Mouse (Mus musculus): ENCODE results near the gene Zfp277.

Gene Zfp277

DNA sequence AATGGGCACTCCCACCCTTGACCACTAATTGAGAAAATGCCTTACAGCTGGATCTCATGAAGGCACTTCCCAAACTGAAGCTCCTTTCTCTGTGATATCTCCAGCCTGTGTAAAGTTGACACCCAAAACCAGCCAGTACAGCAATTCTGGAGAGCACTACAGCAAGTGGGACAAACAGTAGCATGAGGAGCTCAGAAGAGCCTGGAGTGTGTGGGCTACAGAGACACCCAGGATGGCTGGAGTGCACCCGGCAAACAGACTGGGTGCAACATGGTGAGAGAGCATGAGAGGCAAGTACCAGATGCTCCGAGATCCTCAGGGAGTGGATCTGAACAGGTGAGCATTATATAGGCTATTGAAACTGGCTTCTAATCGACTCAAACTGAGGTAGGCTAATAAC is 93.8 kb downstream of the Zfp277 start:
- no peak for DNase-seq (ENCODE audit: low spot score)

DNA sequence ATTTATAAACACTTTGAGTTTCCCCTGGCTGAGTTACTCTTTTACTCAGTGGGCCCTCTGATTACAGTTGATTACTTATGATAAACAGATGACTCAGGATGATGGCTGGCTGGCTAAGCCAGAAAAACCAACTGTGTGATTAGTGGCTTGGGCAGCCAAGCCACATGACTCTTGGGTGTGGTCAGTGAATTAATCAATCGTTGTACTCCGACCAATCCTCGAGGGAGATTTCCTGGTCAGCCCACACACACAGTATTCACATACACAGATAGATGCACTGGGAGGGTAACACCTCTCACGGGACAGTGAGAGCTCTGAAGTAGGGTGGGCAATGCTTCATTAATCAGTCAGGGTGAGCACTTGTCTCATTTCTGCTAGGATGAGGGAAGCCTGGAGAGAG is 97.5 kb downstream of the Zfp277 start:
- no peak for DNase-seq (ENCODE audit: low spot score)

DNA sequence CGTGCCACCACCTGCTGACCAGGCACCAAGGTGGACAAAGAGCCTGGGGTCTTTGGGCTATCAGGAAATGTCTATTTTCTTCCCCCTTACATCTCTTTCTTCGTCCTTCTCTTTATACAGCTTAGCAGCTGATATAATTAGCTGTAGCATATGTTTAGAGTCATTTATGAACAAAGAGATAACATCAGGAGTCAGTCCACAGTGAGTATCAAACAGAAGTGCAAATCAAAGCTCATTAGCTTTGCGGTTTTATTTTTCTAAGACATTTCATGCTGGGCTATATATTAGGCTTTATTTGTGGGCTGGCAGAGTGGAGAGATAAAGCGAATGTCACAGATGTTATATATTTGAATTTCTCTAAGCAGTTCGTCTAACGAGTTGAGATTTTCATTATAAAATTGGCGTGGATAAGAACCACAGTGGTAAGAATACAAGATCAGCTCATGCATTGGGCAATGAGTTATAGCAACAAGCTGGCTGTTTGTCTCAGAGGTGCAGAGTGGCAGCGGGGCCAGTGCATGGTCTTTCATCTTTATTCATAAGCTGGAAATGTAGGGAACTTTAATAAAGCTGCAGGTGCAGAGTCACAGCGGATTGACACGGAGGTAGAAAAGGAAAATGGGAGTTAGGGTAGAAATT is 98.5 kb downstream of the Zfp277 start:
- no peak for DNase-seq (ENCODE audit: low spot score)

DNA sequence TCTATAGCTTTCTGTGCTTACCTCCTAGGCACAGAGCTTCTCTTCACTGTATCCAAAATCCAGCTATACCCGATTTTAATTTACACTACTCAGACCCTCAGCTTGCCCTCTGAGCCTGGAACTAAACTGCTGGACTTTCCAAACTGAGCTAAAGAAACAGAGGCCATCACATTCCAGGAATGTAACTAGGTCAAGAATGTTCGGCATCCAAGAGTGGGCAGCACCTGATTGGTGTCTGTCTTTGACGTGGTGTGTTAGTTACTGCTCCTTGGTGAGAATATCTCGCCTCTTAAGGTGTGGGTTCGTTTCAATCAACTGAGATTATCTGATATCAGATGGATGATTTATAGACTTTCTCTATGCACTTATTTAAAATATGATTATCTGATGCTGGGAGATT is 104.3 kb downstream of the Zfp277 start:
- DNase-seq (ENCODE audit: low spot score) = no peak

DNA sequence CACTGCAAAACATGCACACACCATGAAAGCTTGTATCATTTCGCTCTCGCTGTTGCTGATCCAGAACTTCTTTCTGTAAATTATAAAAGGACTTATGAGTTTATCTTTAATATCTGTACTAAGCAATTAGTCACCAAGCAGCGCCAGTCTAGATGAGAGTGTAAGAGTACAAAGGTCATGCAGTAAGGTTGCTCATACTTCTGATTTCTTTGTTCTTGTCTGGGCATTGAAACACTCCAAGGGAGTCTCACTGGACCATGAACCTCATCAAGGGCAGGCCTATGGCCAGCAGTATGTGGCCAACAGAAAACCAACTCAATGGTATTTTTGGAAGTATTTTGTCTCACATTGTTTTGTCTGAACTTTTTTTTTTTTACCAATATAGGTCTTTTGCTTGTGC is 110.4 kb downstream of the Zfp277 start:
- DNase-seq (ENCODE audit: low spot score) = no peak

DNA sequence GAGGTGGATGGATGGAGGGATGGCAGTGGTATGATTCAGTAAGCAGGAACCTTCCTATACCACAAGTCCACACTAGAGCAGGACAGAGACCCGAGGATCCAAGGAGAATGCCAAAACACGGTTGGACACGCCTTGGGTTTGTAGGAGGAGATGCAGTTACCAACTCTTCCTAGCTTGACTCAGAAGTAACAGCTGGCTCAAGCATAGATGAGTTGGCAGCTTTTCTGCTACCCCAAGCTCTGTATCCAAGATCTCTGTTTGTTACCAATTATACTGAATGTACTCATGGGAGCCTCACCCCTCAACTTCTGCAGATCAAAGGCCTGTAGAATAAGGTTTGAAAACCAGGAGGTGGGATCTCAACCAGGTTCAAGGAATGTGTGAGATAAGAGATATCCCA is 114.2 kb downstream of the Zfp277 start:
- no peak for DNase-seq (ENCODE audit: low spot score)

DNA sequence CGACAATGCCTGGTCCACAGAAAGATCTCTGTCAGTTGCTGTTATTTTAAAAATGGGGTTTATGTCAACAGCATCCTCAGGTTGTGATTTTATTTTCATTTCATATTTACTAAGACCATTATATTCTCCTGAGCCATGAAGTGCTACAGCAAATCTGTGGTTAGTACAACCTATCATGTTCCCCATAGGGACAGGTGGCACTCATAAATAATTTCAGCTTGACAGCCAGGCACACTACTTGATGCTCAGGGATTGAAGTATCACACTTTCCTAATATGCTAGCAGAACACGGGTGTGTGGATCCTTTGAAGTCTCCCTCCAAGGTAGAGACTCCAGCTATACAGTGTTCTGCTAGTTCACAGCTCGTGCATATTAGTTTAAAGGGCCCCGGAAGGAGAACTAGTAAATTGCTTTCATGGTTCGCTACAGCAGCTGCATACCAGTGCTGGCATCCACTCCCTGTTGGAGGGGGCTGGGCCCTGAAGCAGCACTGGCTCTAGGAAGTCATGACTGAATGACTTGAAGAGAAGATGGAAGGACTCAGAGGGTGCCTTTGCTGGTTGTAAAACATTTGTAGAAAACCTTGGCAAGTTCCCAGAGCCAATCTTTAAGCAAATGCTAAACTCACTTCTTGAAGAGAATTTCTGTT is 118.6 kb downstream of the Zfp277 start:
- DNase-seq (ENCODE audit: low spot score) = no peak

DNA sequence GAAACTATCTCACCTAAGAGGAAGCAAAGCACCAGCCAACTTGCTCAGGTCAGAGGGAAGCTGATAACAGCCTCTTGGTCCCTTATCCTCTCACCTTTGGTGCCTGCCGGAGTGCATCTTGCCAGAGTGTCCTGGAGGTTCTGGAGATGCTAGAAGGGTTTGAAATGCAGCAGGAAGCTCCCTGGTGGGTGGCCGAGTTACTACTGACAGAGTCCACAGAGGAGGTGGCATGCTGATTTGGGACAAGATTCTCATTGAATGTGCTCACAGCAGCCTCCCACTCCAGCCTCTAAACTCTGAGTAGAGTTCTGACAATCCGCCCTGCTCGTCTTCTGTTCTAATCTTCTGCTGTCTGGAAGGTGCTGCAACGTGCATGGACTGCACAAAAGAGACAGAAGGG is 120.1 kb downstream of the Zfp277 start:
- DNase-seq (ENCODE audit: low spot score) = no peak

DNA sequence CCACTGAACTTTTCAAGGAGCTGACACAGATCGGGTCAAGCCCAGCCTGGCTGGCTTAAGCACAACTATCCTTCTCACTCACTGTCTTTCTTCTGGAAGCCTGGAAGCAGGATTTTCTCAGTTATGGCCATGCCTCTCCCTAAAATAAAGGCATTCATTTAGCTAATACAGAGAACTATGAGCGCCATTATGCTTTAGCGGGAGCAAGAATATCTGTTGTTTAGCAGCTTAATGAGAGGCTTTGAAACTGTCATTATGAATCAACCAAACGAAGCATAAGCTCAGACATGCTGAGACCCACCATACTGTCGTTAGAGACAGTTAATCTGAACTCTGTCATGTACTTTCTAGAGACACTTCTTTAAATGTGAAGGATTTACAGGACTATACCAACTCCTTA is 120.9 kb downstream of the Zfp277 start:
- DNase-seq (ENCODE audit: low spot score) = no peak

DNA sequence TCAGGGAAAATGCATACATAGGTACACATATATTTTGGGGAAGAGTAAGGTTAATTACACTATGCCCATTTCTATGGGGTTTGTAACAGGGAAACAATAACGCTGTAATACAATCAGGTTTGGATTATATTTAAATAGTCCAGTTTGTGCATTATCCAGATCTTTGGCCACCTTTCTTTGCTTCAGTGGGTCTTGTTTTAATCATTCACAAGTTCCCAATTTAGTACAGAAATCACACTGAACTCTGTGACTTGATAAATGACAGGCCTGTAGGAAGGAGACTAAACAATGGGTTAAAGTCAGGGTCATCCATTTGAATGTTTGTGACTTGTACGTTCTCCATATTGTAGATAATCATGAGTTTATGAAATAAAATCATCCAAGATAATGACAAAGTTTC is 130.6 kb downstream of the Zfp277 start:
- DNase-seq (ENCODE audit: low spot score) = no peak

DNA sequence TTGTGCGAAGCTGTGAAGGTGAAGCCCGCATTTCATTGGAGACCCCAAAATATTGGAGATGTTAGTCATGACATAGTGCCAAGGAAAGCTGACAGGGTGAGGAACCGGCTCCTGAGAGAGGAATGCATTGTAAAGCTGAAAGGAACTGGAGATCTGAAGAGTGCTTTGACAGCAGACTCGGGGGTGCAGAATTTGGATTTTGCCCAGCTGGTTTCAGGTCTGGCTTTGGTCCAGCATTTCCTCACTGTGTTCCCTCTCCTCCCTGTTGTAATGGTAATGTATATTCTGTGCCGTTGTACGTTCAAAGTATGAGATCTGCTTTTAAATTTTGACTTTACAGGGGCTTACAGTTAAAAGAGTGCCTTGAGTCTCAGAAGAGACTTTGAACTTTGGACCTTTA is 141.7 kb downstream of the Zfp277 start:
- no peak for DNase-seq (ENCODE audit: low spot score)

DNA sequence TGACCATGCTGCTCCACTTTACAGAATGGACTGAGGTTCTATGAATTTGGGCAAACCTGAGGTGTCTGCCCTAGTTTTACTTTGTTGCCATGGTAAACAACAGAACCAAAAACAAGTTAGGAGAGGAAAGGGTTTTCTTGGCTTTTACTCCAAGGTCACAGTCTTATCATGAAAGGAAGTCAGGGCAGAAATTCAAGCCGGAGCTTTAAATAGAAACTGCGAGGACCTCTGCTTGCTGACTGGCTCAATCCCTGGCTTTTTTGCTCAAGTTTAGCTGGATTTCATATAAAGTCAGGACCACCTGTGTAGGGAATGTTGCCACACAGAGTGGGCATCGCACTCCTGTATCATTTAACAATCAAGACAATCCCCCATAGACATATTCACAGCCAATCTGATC is 147.1 kb downstream of the Zfp277 start:
- no peak for DNase-seq (ENCODE audit: low spot score)

DNA sequence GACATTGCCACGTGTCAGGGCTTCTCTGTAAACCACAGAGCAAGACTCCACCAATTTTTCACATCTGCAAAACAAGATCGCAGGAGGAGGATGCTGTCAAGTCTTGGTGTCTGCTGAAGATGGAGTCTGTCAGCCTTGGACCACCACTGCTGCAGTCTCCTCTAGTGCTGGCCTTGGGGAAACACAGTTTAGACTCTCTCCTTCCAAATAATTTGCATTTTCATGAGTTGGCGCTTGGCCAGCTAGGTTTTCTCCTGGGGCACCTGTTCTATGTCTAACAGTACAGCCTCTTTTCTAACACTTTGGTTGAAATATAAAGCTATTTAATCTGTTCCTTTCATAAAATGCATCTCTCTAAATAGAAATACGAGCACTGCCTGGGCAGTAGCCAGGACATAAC is 159.2 kb downstream of the Zfp277 start:
- DNase-seq (ENCODE audit: low spot score) = no peak

DNA sequence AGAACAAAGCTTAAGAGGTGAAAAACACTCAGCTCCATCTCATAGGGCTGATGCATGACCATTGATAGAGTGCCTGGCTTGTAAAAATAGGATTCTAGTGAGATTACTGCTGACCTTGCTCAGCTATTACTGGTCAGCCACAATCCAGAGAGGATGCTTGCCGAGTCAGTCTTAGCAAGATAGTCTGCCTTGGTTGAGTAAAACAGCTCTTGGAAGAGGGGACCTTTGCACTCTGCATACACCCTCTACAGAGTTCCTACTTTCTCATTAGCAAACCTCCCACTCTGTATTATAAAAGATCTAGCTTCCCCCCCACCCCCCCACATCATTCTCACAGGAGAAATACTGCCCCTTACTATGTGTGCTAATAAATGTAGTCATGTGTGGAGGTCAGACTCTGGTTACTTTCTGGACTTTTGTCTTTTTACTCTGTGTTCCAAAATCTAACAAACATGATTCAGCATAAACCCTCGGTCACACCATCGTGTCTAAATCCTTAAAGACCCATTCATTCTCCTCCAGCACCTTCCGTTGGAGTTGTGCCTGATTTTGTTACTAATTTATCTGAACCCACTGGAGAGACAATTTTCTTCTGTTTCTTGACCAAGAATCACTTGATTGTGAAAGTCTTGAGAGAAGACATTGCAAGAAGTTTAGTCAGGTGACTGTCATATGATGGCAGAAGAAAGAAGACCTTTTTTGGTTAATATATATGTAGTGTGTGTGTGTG is 164.9 kb downstream of the Zfp277 start:
- DNase-seq (ENCODE audit: low spot score) = no peak

DNA sequence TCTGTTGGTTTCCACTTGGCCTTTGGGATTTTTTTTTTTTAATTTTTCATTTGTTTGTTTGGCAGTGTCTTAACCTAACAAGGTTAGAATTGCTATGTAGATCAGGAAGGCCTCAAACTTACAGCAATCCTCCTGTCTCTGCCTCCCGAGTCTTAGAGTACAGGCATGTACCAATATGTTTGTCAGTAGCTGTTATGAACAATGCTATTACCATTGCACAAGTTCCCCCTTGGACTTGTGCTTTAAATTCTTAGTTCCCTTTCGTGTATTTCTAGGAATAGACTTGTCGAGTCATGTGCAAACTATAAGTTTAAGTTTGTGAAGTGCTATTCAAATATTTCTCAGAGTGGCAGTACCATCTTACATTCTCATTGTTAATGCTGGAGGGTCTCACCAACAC is 168.1 kb downstream of the Zfp277 start:
- no peak for DNase-seq (ENCODE audit: low spot score)

DNA sequence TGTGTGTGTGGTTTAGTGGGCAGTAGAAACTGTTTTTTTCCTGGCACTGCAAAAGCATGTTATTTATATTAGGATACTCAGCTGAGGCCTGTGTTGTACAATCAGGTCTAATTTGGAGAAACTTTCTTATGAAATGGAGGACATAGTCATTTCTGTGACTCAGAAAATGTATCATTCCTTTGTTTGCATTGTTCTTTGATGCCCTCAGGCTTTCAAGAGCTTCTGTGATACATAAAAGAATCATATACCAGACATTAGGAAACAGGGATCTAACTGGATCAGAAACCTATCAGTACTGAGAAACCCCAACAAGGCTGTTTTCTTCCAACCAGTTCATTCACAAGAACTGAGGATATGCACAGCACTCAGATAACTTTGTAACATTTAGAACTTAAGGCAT is 170.8 kb downstream of the Zfp277 start:
- no peak for DNase-seq (ENCODE audit: low spot score)

DNA sequence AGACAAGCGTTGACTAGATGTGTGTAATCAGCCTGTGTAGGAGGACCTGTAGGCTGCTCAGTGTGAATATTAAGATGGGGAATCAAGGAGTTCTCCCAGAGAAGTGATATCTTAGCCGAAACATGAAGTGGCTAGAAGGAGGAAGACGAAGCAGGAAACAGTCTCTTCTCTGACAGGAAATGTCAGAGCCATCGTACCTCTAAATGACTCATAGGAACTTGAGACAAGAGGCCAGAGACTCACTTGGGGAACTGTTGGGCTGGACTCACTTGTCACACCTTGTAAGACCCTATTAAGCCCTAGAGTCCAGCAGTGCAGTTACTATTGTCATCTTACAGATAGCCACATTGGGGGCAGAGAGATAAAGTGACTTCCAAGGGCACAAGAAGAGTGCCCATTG is 172.4 kb downstream of the Zfp277 start:
- DNase-seq (ENCODE audit: low spot score) = no peak

DNA sequence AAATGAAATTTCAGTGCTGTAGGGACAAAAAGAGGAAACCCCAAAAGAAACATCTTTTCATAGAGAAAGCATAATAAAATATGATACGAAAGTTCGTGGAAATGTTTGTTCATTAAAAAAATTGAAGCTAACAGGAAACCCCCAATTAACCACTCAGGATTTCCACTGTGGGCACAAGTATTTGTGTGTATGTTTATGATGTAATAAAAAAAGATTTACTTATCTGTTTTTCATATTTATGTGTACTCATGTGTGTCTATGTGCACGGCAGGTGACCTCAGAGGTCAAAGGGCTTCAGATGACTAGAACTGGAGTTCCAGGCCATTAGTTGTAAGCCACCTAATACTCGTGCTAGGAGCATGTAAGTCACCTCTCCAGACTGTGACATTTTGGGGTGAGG is 173.0 kb downstream of the Zfp277 start:
- no peak for DNase-seq (ENCODE audit: low spot score)

DNA sequence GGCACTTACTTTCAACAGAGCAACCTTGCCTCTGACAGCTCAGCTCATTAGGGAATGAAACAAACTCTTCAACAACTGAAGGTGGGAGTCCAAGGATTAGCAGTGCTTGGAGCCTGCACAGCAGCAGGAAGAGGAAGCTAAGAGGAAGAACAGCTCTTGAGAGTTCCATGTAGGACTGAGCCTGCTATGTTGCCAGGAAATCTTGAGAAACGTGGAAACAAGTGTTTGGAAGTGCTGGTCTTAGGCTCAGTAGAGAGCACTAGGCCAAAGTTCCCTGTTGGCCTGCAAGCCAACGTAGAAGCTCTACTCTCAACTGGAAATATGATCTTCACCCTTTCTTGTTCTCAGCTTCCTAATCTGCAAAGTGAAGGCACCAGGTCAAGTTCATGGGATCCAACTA is 177.4 kb downstream of the Zfp277 start:
- peak; percentile 83 for DNase-seq (ENCODE audit: low spot score)

Measured in adipocyte (in vitro differentiated cells).